28 mouse cellular contexts compared by ENCODE assay signal in genomic region chr5:30098260-30098659, GRCm38 (mm10). TPM values are rescaled to one million over a fixed set of nuclear protein-coding genes. Genes with fewer than 3 reads are reported as not detected.
DNase-seq lines count a peak whose midpoint lies in the region; ATAC-seq lines count a peak whose summit lies in the region.
"Had no signal": no experiment of that assay in that cellular context is flagged by ENCODE, and none has a peak within 500 bp of the region (broad histone marks: within the 10 kb centered on the region; RNA-seq: fewer than 3 reads in every experiment).

No protein-coding gene starts in this region.

- H3K4me3 ChIP-seq in embryonic facial prominence, embryonic 11.5 days (ENCODE audit: low read depth, low read length): no peak overlapping the region
- H3K4me3 ChIP-seq in embryonic facial prominence, embryonic 10.5 days: no peak overlapping the region
- peak overlapping the region; percentile 13 for H3K4me3 ChIP-seq in megakaryocyte, embryonic 14.5 days (replicated peaks)
- H3K4me3 ChIP-seq: embryonic facial prominence, embryonic 13.5 days; embryonic facial prominence, embryonic 15.5 days; erythroblast, embryonic 14.5 days; forebrain, embryonic 10.5 days; forebrain, embryonic 12.5 days had no signal

- 0 out of 2 replicates have a peak, but pooled peaks have one; percentile 23 for ATAC-seq in embryonic facial prominence, embryonic 11.5 days (replicated peaks; ENCODE audit: insufficient number of reproducible peaks, low FRiP score, low TSS enrichment, low read depth)
- ATAC-seq in megakaryocyte, adult 5-6 weeks (ENCODE audit: poor library complexity, severe bottlenecking): no peak
- ATAC-seq: activated CD4-positive, CD25-positive, alpha-beta regulatory T cell, adult 4 months; CD4-positive, CD25-positive, alpha-beta regulatory T cell, adult 4 months; forebrain, embryonic 14.5 days; forebrain, embryonic 16.5 days; Patski had no signal

- DNase-seq in embryonic facial prominence, embryonic 11.5 days (ENCODE audit: low spot score): no peak
- DNase-seq in embryonic facial prominence, embryonic 10.5 days (ENCODE audit: low spot score): no peak
- DNase-seq in cerebellum, adult 8-10 months: no peak
- DNase-seq: adrenal gland, adult 8-10 months; adrenal gland, postnatal 14 days; adrenal gland, postnatal 36 days; B cell, adult 2 months; cerebellum, adult 11-12 months; cerebellum, adult 2 months; cerebellum, adult 9-11 months; cerebellum, postnatal 14 days; cerebellum, postnatal 36 days; embryo, embryonic 11 days had no signal

- no peaks in the 10 kb centered on the region for H3K9me3 ChIP-seq in embryonic facial prominence, embryonic 11.5 days (replicated peaks; ENCODE audit: control insufficient read depth, low read length)
- no peaks in the 10 kb centered on the region for H3K9me3 ChIP-seq in embryonic facial prominence, embryonic 10.5 days
- H3K9me3 ChIP-seq in megakaryocyte, embryonic 14.5 days: peaks cover 43% of the 10 kb centered on the region
- H3K9me3 ChIP-seq: embryonic facial prominence, embryonic 13.5 days; embryonic facial prominence, embryonic 15.5 days; forebrain, embryonic 10.5 days; forebrain, embryonic 12.5 days had no signal

- H3K4me2 ChIP-seq in embryonic facial prominence, embryonic 11.5 days (ENCODE audit: low read depth, low read length): no peak overlapping the region
- H3K4me2 ChIP-seq: embryonic facial prominence, embryonic 13.5 days; embryonic facial prominence, embryonic 15.5 days; forebrain, embryonic 12.5 days had no signal

- H3K27ac ChIP-seq in embryonic facial prominence, embryonic 11.5 days (replicated peaks; ENCODE audit: low read depth, low read length): no peak overlapping the region
- H3K27ac ChIP-seq in embryonic facial prominence, embryonic 10.5 days (replicated peaks): no peak overlapping the region
- H3K27ac ChIP-seq: embryonic facial prominence, embryonic 13.5 days; embryonic facial prominence, embryonic 15.5 days; forebrain, embryonic 10.5 days; forebrain, embryonic 12.5 days had no signal

- H3K27me3 ChIP-seq in embryonic facial prominence, embryonic 11.5 days (ENCODE audit: control insufficient read depth, insufficient read depth, low read length): no peaks in the 10 kb centered on the region
- peaks cover 9% of the 10 kb centered on the region for H3K27me3 ChIP-seq in embryonic facial prominence, embryonic 10.5 days (replicated peaks; ENCODE audit: low read depth, poor library complexity, severe bottlenecking)
- peaks cover 49% of the 10 kb centered on the region for H3K27me3 ChIP-seq in megakaryocyte, embryonic 14.5 days (replicated peaks)
- H3K27me3 ChIP-seq: CH12.LX; forebrain, embryonic 12.5 days; Patski had no signal

- no peaks in the 10 kb centered on the region for H3K4me1 ChIP-seq in embryonic facial prominence, embryonic 11.5 days (ENCODE audit: control insufficient read depth, insufficient read depth, low read length)
- no peaks in the 10 kb centered on the region for H3K4me1 ChIP-seq in embryonic facial prominence, embryonic 10.5 days
- H3K4me1 ChIP-seq in megakaryocyte, embryonic 14.5 days: peaks cover 14% of the 10 kb centered on the region; the same call in 1 of the 2 replicates
- H3K4me1 ChIP-seq: embryonic facial prominence, embryonic 15.5 days; forebrain, embryonic 10.5 days; forebrain, embryonic 12.5 days had no signal

- no peak overlapping the region for H3K9ac ChIP-seq in embryonic facial prominence, embryonic 11.5 days (replicated peaks; ENCODE audit: low read length)
- H3K9ac ChIP-seq: embryonic facial prominence, embryonic 13.5 days; embryonic facial prominence, embryonic 15.5 days; forebrain, embryonic 12.5 days had no signal

- WGBS in embryonic facial prominence, embryonic 11.5 days: 83% methylated on average over 1 of the region's 1 CpGs
- WGBS in embryonic facial prominence, embryonic 10.5 days: 84% methylated on average over 1 of the region's 1 CpGs

- H3K36me3 ChIP-seq in embryonic facial prominence, embryonic 11.5 days (replicated peaks; ENCODE audit: control insufficient read depth, insufficient read depth, low read depth, low read length): no peaks in the 10 kb centered on the region
- H3K36me3 ChIP-seq in embryonic facial prominence, embryonic 10.5 days (replicated peaks): no peaks in the 10 kb centered on the region
- no peaks in the 10 kb centered on the region for H3K36me3 ChIP-seq in megakaryocyte, embryonic 14.5 days (replicated peaks; ENCODE audit: low read length)
- H3K36me3 ChIP-seq: embryonic facial prominence, embryonic 13.5 days; embryonic facial prominence, embryonic 15.5 days; forebrain, embryonic 10.5 days; forebrain, embryonic 12.5 days had no signal

RNA-seq across cellular contexts. Expression of gene Garem2, which starts 6.7 kb away (rescaled TPM):
- 3.1 TPM in 2 replicates for polyA plus RNA-seq in embryonic facial prominence, embryonic 11.5 days (2014; fragmentation: Nextera tagmentation; extraction: Ambion mirVana)
- polyA plus RNA-seq in embryonic facial prominence, embryonic 10.5 days (2016; fragmentation: Nextera tagmentation; extraction: Ambion mirVana): 1.7 and 2.1 TPM in 2 replicates
- polyA plus RNA-seq in megakaryocyte, embryonic 14.5 days (2012; ENCODE audit: insufficient read depth, low replicate concordance): 0.44 and 0.56 TPM in 2 replicates
- not detected in 2 replicates for total RNA-seq in megakaryocyte, adult 5-6 weeks (2015)
- not detected in 2 replicates for total RNA-seq in megakaryocyte, adult 5-6 weeks (2017)
- total RNA-seq: adrenal gland, adult 18-20 months; adrenal gland, postnatal 36 days; common myeloid progenitor, adult 5-6 weeks had no signal
- polyA plus RNA-seq: activated CD4-positive, CD25-positive, alpha-beta regulatory T cell, adult 4 months; CD4-positive, CD25-positive, alpha-beta regulatory T cell, adult 4 months; erythroblast, embryonic 14.5 days had no signal

RNA-seq across cellular contexts. Expression of gene 3110082J24Rik, which starts 7.6 kb away (rescaled TPM):
- polyA plus RNA-seq in embryonic facial prominence, embryonic 11.5 days (2014; fragmentation: Nextera tagmentation; extraction: Ambion mirVana): 0.62 and 0.85 TPM in 2 replicates
- polyA plus RNA-seq in embryonic facial prominence, embryonic 10.5 days (2016; fragmentation: Nextera tagmentation; extraction: Ambion mirVana): 0.54 and 0.65 TPM in 2 replicates
- polyA plus RNA-seq in megakaryocyte, embryonic 14.5 days (2012; ENCODE audit: insufficient read depth, low replicate concordance): not detected in 2 replicates
- total RNA-seq in megakaryocyte, adult 5-6 weeks (2015): not detected in 2 replicates
- total RNA-seq in megakaryocyte, adult 5-6 weeks (2017): not detected in 2 replicates
- total RNA-seq: adrenal gland, adult 18-20 months; adrenal gland, adult 8-10 months; adrenal gland, postnatal 14 days; adrenal gland, postnatal 36 days; CH12.LX; common myeloid progenitor, adult 5-6 weeks had no signal
- polyA plus RNA-seq: activated CD4-positive, CD25-positive, alpha-beta regulatory T cell, adult 4 months; CD4-positive, CD25-positive, alpha-beta regulatory T cell, adult 4 months; embryonic facial prominence, embryonic 13.5 days; embryonic facial prominence, embryonic 15.5 days; erythroblast, embryonic 14.5 days; Patski had no signal

RNA-seq across cellular contexts. Expression of gene Tyms, which starts 24.8 kb away (rescaled TPM):
- polyA plus RNA-seq in embryonic facial prominence, embryonic 11.5 days (2014; fragmentation: Nextera tagmentation; extraction: Ambion mirVana): 409 and 418 TPM in 2 replicates
- polyA plus RNA-seq in embryonic facial prominence, embryonic 10.5 days (2016; fragmentation: Nextera tagmentation; extraction: Ambion mirVana): 379 and 382 TPM in 2 replicates
- 8.9 and 19.3 TPM in 2 replicates for polyA plus RNA-seq in megakaryocyte, embryonic 14.5 days (2012; ENCODE audit: insufficient read depth, low replicate concordance)
- 123 and 146 TPM in 2 replicates for total RNA-seq in megakaryocyte, adult 5-6 weeks (2015)
- total RNA-seq in megakaryocyte, adult 5-6 weeks (2017): 91.0 and 114 TPM in 2 replicates

RNA-seq across cellular contexts. Expression of gene Hadha, which starts 56.7 kb away (rescaled TPM):
- polyA plus RNA-seq in embryonic facial prominence, embryonic 11.5 days (2014; fragmentation: Nextera tagmentation; extraction: Ambion mirVana): 101 and 102 TPM in 2 replicates
- 102 and 114 TPM in 2 replicates for polyA plus RNA-seq in embryonic facial prominence, embryonic 10.5 days (2016; fragmentation: Nextera tagmentation; extraction: Ambion mirVana)
- polyA plus RNA-seq in megakaryocyte, embryonic 14.5 days (2012; ENCODE audit: insufficient read depth, low replicate concordance): 31.6 and 38.2 TPM in 2 replicates
- 45.5 and 46.4 TPM in 2 replicates for total RNA-seq in megakaryocyte, adult 5-6 weeks (2015)
- 119 and 133 TPM in 2 replicates for total RNA-seq in megakaryocyte, adult 5-6 weeks (2017)

RNA-seq across cellular contexts. Expression of gene Hadhb, which starts 56.8 kb away (rescaled TPM):
- polyA plus RNA-seq in embryonic facial prominence, embryonic 11.5 days (2014; fragmentation: Nextera tagmentation; extraction: Ambion mirVana): 133 and 139 TPM in 2 replicates
- polyA plus RNA-seq in embryonic facial prominence, embryonic 10.5 days (2016; fragmentation: Nextera tagmentation; extraction: Ambion mirVana): 107 and 109 TPM in 2 replicates
- 5.2 and 30.8 TPM in 2 replicates for polyA plus RNA-seq in megakaryocyte, embryonic 14.5 days (2012; ENCODE audit: insufficient read depth, low replicate concordance)
- 44.1 and 50.8 TPM in 2 replicates for total RNA-seq in megakaryocyte, adult 5-6 weeks (2015)
- total RNA-seq in megakaryocyte, adult 5-6 weeks (2017): 56.8 and 66.5 TPM in 2 replicates

Comparison
In these comparisons a context has a peak if more than half of its experiments do, and no peak if none do; other contexts are left out.
1. RNA of gene Tyms, which starts 24.8 kb away (polyA plus RNA-seq): 409 to 418 TPM in embryonic facial prominence, embryonic 11.5 days and 379 to 382 TPM in embryonic facial prominence, embryonic 10.5 days; 8.9 to 19.3 TPM in megakaryocyte, embryonic 14.5 days; every median in the first group is over 10 times any median in the second.